Mouse (Mus musculus) hindbrain, embryonic 14.5 days (tissue): ENCODE measurements at regions not wholly inside any gene's neighbourhood (a gene's known extent, or its start where the extent isn't known, plus 50 kb on each side); places are given as distances from the start of the nearest gene placed in this dataset.

Experiments
- ATAC-seq: fragments of 200-750 bp; cut with Nextera tagmentation; 2 replicates; pipeline ENCODE4 v1.8.0; 2017; ENCODE audit warnings: moderate number of reproducible peaks, mild to moderate bottlenecking, moderate TSS enrichment, moderate library complexity; ENCODE audit not compliant: low FRiP score
- DNase-seq: peaks from one replicate; pipeline ENCODE4 v3.0.0-alpha.2; 2015; ENCODE audit warnings: low spot score
- H3K27ac ChIP-seq: fragments of 300-500 bp; sonication (generic); 2 replicates; pipeline ENCODE4 v1.5.1; 2014; ENCODE audit warnings: mild to moderate bottlenecking, moderate library complexity
- H3K27me3 ChIP-seq: fragments of 300-500 bp; sonication (generic); 2 replicates; pipeline ENCODE4 v1.6.1; 2014; ENCODE audit warnings: mild to moderate bottlenecking, low read length, mixed read lengths; ENCODE audit not compliant: control insufficient read depth, insufficient read depth
- H3K36me3 ChIP-seq: fragments of 300-500 bp; sonication (generic); replicated peaks from 2 replicates; pipeline ENCODE4 v1.6.1; 2014; ENCODE audit not compliant: control insufficient read depth, insufficient read depth
- H3K4me1 ChIP-seq: fragments of 300-500 bp; sonication (generic); replicated peaks from 2 replicates; pipeline ENCODE4 v1.6.1; 2014; ENCODE audit warnings: antibody characterized with exemption, low read length, mixed read lengths; ENCODE audit not compliant: control insufficient read depth, insufficient read depth
- H3K4me2 ChIP-seq: fragments of 300-500 bp; sonication (generic); replicated peaks from 2 replicates; pipeline ENCODE4 v1.6.1; 2014; ENCODE audit warnings: mild to moderate bottlenecking, moderate library complexity
- H3K4me3 ChIP-seq: fragments of 300-500 bp; sonication (generic); replicated peaks from 2 replicates; pipeline ENCODE4 v1.5.1; 2014; ENCODE audit warnings: mild to moderate bottlenecking, low read length
- H3K9ac ChIP-seq: fragments of 300-500 bp; sonication (generic); 2 replicates; pipeline ENCODE4 v1.6.1; 2014
- H3K9me3 ChIP-seq: fragments of 300-500 bp; sonication (generic); 2 replicates; pipeline ENCODE4 v1.6.1; 2016; ENCODE audit warnings: low read length; ENCODE audit not compliant: control insufficient read depth
- WGBS: fragments of 180-500 bp; shearing (Covaris S2); extraction: QIAGEN DNeasy Blood & Tissue Kit; methylation state at CpG from one replicate; pipeline ENCODE4 v1.1.7; 2014; 5-methylcytosine and 5-hydroxymethylcytosine counted together

DNA sequence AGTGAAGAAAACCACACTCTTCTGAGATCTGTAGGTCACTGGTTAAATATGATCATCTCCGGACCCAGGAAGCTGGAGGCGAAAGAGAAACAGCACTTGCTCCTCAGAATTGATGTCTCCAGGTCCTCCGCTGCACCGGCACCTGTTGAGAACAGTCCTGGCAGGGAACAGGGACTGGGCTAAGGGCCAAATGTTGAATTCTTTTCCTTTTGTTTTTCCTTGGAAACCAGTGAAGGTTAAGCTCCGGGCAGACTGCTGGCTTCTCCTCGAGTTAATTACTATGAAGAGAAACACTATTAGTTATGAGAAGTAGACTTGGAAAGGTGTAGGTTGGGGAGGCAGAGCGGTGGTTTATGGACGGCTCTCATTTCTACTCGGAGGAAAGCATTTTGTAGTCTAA is 242.7 kb downstream of the Rngtt start:
- 49% methylated on average over 9 of the region's 9 CpGs for WGBS
- H3K27ac ChIP-seq = no peak overlapping the region
- H3K9ac ChIP-seq = no peak overlapping the region
- DNase-seq (peak; percentile 64), ATAC-seq (no peak)
- no peak overlapping the region for H3K4me3 ChIP-seq
- no peaks in the 10 kb centered on the region for H3K36me3 ChIP-seq
- peaks cover 17% of the 10 kb centered on the region for H3K4me1 ChIP-seq
- H3K27me3 ChIP-seq = no peaks in the 10 kb centered on the region
- no peaks in the 10 kb centered on the region for H3K9me3 ChIP-seq
- no peak overlapping the region for H3K4me2 ChIP-seq

- no peak for ATAC-seq
Measured at GRCm38 (mm10) chr4:33554606-33555005, 244.5 kb downstream of the Rngtt start.

GRCm38 (mm10) chr4:33555231-33555933 is 245.3 kb downstream of the Rngtt start:
- Histone ChIP-seq H3K4me3 (no peak overlapping the region), H3K27me3 (no peaks in the 10 kb centered on the region), H3K9ac (no peak overlapping the region), H3K4me1 (peaks cover 17% of the 10 kb centered on the region; the same call in 1 of the 2 replicates), H3K27ac (no peak overlapping the region), H3K4me2 (peak overlapping the region; percentile 25; the same call in 1 of the 2 replicates), H3K36me3 (no peaks in the 10 kb centered on the region), H3K9me3 (no peaks in the 10 kb centered on the region)
- 4% methylated on average over 14 of the region's 14 CpGs for WGBS
- ATAC-seq (no peak), DNase-seq (no peak)

More at GRCm38 (mm10) chr4:33554606-33555005, 244.5 kb downstream of the Rngtt start:
- no peak overlapping the region for H3K4me3 ChIP-seq
- no peak overlapping the region for H3K9ac ChIP-seq
- peaks cover 17% of the 10 kb centered on the region for H3K4me1 ChIP-seq
- no peaks in the 10 kb centered on the region for H3K9me3 ChIP-seq
- no peak for DNase-seq
- WGBS = 38% methylated on average over 6 of the region's 6 CpGs
- H3K27ac ChIP-seq = no peak overlapping the region
- H3K27me3 ChIP-seq = no peaks in the 10 kb centered on the region
- H3K36me3 ChIP-seq = no peaks in the 10 kb centered on the region
- no peak overlapping the region for H3K4me2 ChIP-seq

GRCm38 (mm10) chr4:33555966-33556365 is 245.9 kb downstream of the Rngtt start:
- no peak overlapping the region for H3K27ac ChIP-seq
- H3K9me3 ChIP-seq = no peaks in the 10 kb centered on the region
- H3K4me3 ChIP-seq = no peak overlapping the region
- no peak for ATAC-seq
- H3K36me3 ChIP-seq = no peaks in the 10 kb centered on the region
- WGBS = 18% methylated on average over 12 of the region's 12 CpGs
- no peaks in the 10 kb centered on the region for H3K27me3 ChIP-seq
- peak overlapping the region; percentile 25; the same call in 1 of the 2 replicates for H3K4me2 ChIP-seq
- no peak overlapping the region for H3K9ac ChIP-seq
- H3K4me1 ChIP-seq = peaks cover 17% of the 10 kb centered on the region; the same call in 1 of the 2 replicates
- DNase-seq = peak; percentile 35

DNA sequence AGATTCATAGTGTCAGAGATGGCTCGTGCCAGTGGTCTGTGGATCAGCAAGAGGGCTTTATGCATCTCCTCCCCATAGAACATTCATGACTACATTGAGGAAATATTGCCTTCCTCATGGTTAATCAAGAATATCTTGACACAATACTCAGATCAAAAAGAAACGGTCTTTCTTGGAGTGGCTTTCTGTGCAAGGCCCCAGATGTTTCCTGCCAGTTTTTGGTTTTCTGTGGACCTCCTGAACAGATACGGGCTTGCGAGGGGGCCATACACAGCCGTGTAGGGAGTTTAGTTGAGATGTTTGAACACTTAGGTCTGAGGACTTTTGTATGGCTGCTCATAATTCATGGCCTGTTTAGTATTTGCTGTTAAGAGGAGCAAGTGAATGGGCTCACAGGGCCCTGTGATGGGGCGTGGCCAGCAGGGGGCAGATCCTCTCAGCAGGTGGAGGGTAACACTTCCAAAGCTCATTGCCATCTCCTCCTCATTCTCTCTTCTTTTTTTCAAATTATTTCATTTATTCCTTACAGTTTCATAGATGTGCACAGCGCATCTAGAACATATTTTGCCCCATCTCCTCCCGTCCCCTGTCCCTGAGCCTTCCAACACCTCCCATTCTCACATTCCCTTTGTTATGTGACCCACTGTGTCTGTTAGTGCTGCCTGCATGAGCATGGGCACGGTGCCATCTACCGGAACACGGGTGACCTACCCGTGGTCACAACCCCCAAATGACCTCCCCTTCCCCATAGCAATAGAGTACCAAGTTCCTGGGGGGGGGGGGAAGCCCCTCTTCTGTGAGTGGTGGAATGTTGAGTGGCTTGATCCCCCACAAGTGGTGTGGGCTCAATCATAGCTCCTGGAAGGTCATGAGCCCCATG is 246.8 kb downstream of the Rngtt start:
- Histone ChIP-seq H3K9ac (no peak overlapping the region), H3K4me3 (no peak overlapping the region), H3K9me3 (no peaks in the 10 kb centered on the region), H3K27me3 (no peaks in the 10 kb centered on the region), H3K4me1 (peaks cover 17% of the 10 kb centered on the region; the same call in 1 of the 2 replicates), H3K27ac (no peak overlapping the region), H3K36me3 (no peaks in the 10 kb centered on the region), H3K4me2 (no peak overlapping the region)
- DNase-seq = no peak
- 80% methylated on average over 12 of the region's 12 CpGs for WGBS
- no peak for ATAC-seq

- Histone ChIP-seq H3K27ac (no peak overlapping the region), H3K4me2 (no peak overlapping the region), H3K9me3 (no peaks in the 10 kb centered on the region), H3K36me3 (no peaks in the 10 kb centered on the region), H3K4me1 (no peaks in the 10 kb centered on the region), H3K27me3 (no peaks in the 10 kb centered on the region), H3K9ac (no peak overlapping the region), H3K4me3 (no peak overlapping the region)
- 94% methylated on average over 5 of the region's 5 CpGs for WGBS
- DNase-seq = no peak
- no peak for ATAC-seq
Measured at GRCm38 (mm10) chr4:33570274-33570673, 260.2 kb downstream of the Rngtt start.

DNA sequence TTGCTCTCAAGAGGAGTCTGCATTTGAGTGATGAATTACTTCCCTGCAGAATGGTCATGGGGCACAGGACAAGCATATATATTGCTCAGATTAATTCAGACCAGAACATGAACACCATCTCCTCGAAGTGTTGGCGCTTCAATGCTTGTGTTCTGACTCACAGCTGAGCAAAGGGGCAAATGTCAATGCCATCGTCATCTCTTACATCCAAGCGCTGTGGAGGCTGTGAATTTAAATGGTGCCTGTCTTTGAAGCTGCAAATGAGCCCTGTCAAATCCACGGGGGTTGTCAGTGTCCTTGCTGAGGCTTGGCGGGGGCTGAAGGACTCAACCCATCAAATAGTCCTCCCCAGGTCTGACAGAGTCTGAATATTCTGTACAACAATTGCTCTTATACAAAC is 261.2 kb downstream of the Rngtt start:
- H3K4me1 ChIP-seq = no peaks in the 10 kb centered on the region
- H3K36me3 ChIP-seq = no peaks in the 10 kb centered on the region
- no peaks in the 10 kb centered on the region for H3K9me3 ChIP-seq
- no peak for ATAC-seq
- no peak overlapping the region for H3K4me2 ChIP-seq
- H3K4me3 ChIP-seq = no peak overlapping the region
- H3K27ac ChIP-seq = no peak overlapping the region
- no peak overlapping the region for H3K9ac ChIP-seq
- no peaks in the 10 kb centered on the region for H3K27me3 ChIP-seq
- WGBS = 49% methylated on average over 6 of the region's 6 CpGs
- DNase-seq = no peak

GRCm38 (mm10) chr4:33577631-33578030 is 267.5 kb downstream of the Rngtt start:
- Histone ChIP-seq H3K36me3 (no peaks in the 10 kb centered on the region), H3K9me3 (peaks cover 10% of the 10 kb centered on the region), H3K4me2 (no peak overlapping the region), H3K27me3 (no peaks in the 10 kb centered on the region), H3K4me3 (no peak overlapping the region), H3K27ac (no peak overlapping the region), H3K4me1 (no peaks in the 10 kb centered on the region; the same call in 1 of the 2 replicates), H3K9ac (no peak overlapping the region)
- DNase-seq = no peak
- no peak for ATAC-seq
- 92% methylated on average over 6 of the region's 6 CpGs for WGBS

GRCm38 (mm10) chr4:33580491-33580890 is 270.4 kb downstream of the Rngtt start:
- H3K4me1 ChIP-seq = no peaks in the 10 kb centered on the region; the same call in 1 of the 2 replicates
- no peak overlapping the region for H3K9ac ChIP-seq
- H3K36me3 ChIP-seq = no peaks in the 10 kb centered on the region
- no peak for ATAC-seq
- WGBS = 87% methylated on average over 8 of the region's 8 CpGs
- H3K27me3 ChIP-seq = no peaks in the 10 kb centered on the region
- peaks cover 10% of the 10 kb centered on the region for H3K9me3 ChIP-seq
- peak; percentile 11 for DNase-seq
- H3K4me3 ChIP-seq = no peak overlapping the region
- H3K4me2 ChIP-seq = no peak overlapping the region
- H3K27ac ChIP-seq = no peak overlapping the region
